Mouse (Mus musculus) spleen, postnatal 4 days (tissue): ENCODE data around the gene Cbx2.
A peak's percentile ranks its signal among the peaks of the same experiment; 100 is the strongest.

Experiments
- DNase-seq, 2 experiments: peaks; one replicate each; pipeline ENCODE4 v3.0.0; 2022; ENCODE audit warnings: low spot score in 2 of 2

Cbx2 gene

DNA sequence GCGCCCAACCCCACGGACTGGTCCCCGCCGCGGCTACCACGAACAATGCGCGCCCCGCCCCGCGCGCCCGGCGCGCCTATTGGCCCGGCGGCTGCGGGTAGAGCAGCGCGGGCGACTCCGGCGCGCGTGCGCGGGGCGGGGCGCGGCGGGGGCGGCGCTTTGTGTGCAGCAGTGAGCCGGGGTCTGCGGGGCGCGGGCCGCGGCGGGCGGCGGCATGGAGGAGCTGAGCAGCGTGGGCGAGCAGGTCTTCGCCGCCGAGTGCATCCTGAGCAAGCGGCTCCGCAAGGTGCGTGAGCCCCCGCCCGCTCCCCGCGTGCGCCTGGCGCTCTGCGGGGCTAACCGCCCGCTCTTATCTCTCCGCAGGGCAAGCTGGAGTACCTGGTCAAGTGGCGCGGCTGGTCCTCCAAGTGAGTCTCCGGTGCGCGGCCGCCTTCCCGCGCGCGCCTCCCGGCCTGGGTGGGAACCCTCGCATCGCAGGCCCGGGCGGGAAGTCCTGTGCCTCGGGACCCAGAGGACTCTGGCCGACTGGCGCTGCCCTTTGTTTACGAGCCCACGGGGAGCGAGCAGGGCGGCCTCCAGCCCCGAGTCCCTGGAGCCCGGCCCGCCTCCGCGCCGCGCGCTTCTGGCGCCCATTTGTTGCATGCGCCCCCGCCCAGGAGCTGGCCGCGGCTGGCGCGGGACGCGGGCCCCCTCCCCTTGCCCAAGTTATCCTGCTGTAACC lies at the start of gene Cbx2:
Gene Cbx2, plus strand, starts transcription at position 68 of the 721 bp plus-strand sequence.
- peak; percentile 64 to 86 for DNase-seq

DNA sequence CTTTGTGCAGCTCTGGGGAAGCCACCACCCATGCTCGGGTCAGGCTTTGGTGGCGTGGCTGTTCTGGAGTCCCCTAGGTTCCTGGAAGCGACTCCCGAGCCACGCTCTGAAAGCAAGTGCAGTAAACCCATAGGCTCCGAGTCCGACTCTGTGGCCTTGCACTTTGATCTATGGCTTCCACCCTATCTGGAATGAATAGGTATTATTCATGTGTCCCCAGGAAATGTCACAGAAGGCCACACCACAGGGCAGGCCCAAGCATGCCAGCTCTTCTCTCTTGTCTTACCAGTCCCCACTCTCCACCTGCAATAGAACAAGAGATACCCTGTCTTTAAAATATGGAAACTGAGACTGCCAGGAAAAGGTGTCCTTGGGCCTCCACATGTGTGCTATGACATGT lies 48.4 kb upstream of the Cbx2 start:
- no peak for DNase-seq

DNA sequence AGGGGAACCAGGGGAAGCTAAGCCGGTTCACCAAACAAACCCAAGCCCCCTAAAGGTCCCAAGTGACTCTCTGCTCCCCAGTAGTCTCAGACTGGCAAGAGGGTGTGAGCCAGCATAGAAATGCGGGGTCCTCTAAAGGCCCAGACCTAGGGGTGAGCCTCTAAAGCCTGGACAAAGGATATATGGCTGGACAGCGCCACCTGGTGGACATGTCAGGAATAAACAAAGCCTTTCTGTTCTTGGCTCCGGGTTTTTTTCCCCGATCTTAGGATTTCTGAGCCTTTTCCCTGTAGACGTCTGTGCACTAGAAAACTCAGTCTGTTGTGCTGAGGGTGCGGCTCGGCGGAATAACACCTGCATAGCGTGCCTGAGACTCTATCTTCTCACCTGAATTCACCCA lies 47.3 kb upstream of the Cbx2 start:
- peak; percentile 34 to 80 for DNase-seq

DNA sequence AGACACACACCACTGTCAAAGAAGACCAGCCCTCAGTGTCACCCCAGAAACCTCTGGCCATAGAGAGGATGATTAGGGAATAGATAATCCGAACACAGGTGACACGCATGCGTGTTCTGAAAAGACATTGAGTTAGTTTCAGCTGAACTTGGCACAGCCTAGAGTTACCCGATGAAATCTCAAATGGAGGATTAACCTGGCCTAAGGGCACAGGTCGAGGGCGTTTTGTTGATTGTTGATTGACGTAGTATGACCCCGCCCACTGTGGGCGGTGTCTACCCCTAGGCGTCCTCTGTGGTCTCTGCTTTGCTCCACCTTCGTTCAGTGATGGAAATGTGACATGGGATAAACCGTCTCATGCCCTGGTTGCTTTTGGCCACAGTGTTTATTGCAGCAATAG lies 46.8 kb upstream of the Cbx2 start:
- DNase-seq = no peak

DNA sequence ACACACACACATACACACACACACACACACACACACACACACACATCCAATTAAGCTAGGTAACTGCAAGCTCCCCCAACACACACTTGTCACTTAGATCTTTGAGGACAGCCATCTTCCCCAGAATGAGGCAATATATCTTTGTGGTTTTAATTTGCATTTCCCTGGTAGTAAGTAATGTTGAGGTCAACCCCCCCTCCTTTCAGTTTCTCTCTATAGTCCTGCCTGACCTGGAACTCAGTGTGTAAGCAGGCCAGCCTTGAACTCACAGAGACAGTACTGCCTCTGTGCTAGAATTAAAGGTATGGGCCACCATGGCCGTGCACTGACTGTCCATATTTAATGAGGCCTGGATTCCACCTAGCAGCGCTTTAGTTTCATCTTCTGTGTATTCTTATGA lies 42.4 kb upstream of the Cbx2 start:
- no peak for DNase-seq

DNA sequence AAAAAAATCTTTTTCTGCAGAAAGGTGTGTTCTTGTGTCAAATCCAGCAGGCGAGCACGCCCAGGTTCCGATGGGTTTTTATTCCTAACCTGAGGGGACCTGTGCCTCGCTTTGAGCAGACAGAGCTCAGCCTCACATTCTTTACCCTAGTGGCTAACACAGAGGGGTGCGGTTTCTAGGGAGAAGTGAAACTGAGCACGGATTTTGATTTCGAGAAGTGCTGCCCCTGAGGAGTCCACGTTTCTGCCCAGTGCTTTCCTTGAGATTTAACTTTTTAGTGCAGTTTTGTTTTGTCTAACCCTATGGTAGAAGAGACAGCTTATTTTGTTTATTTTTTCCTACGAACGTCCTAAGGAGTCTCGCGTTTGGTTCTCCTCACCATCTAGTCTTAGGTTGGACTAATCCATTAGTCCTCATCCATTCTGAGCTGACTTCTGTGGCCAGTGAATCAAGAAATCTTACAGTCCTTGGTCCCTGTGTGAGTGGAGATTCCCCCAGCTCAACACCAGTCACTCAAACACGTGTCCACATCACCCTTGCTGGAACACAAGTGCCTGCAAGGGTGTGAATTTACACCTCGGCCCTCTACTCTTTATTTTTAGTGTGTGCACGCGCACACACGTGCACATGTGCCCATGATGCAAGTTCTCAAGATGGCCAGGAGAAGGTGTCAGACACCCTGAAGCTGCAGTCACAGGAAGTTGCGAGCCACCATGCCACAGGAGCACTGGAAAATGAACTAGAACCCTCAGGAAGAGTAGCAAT lies 41.6 kb upstream of the Cbx2 start:
- peak in 1 of 2 experiments; percentile 27 for DNase-seq

DNA sequence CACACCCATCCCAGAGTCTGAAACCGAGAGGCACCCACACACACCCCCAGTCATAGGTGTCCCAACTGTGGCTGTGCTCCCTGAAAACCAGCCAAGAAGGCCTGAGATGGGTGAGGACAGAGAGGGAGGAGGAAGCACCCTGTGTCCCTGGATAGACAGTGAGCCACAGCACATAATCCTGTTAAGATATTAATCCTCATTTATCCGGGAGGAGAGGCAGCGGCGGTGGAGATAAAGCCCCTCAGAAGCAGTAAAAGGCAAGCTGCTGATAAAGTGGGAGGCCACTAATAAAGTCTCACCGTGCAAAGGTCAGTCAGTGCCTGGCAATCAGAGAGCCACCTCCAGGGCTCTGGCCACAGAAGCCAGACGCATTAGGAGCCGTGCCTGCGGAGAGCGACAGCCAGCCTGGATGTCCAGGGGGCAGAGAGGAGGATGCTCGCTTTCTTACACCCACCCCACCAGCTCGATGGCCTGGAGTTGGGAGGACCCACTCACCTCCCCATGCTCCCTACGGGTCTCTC lies 40.1 kb upstream of the Cbx2 start:
- no peak for DNase-seq

DNA sequence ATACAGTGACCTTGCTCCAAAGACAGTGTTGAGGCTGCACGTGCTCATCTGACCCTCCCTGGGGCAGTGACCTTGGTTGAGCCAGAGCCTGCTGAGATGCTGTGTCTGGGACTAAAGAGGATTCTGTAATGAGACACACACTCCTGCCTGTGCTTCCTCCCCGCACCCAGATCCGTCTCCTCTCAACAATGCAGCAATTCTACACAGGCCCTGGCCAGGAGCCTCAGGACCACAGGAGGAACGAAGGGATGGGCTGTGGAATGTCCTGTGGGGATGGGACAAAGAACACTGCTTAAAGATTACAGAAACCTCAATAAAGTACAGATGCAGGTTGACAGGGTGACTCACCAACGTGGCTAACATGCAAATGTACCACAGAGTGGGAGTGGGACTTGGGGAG lies 37.2 kb upstream of the Cbx2 start:
- no peak for DNase-seq

DNA sequence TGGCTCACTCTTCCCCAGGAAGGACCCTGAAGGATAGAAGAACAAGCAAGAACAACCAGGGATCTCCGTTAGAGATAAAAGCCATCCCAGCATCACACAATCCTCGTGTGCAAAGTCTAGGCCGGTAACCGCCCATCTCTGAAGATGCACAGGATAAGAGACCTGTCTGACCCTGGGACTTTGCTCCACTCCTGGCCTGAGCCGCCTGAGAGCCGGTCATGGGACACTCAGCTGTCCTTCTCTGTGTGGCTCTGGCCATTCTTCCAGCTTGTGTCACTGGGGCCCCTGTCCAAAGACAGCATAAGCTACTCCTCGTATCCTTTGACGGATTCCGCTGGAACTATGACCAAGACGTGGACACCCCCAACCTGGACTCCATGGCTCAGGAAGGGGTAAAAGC lies 34.8 kb upstream of the Cbx2 start, which contains the start of gene Enpp7:
Gene Enpp7, plus strand, starts transcription at position 190 of the 400 bp plus-strand sequence.
- no peak for DNase-seq

DNA sequence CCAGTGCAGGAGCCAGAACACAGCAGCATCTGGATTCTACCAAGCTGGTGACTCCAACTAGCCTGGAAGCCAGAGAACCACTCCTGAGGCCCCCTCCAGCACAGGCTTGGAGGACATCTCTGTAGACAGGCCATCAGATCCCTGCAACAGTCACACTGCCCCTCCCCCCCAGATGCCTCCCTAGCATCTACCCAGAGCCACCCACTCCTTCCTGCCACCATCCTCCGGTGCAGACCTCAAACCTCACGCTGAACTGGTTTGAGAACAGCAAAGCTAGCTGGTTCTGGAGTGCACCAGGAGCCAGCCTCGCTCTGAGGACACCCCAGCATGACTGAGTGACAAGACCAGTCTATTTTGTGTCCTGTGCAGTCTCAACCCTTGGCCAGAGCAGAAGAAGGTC lies 30.0 kb upstream of the Cbx2 start:
- DNase-seq = no peak

DNA sequence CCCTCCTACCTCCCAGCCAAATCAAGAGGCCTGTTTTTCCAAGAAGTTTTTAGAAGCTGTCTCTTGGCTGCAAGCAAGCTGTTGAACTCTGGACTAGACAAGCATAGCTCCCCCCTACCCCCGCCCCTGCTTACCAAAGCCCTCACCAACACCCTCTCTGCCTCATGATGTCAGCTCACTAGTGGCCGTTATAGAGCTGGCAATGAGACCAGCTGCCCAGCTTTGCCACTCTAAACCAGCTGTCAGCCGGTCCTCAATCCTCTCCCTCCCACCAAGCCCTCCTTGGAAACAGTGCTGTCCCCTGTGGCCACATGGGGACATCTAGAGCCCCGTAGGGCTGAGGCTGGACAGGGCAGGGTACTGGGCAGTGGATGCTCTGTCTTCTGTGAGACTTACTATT lies 27.3 kb upstream of the Cbx2 start:
- no peak for DNase-seq

DNA sequence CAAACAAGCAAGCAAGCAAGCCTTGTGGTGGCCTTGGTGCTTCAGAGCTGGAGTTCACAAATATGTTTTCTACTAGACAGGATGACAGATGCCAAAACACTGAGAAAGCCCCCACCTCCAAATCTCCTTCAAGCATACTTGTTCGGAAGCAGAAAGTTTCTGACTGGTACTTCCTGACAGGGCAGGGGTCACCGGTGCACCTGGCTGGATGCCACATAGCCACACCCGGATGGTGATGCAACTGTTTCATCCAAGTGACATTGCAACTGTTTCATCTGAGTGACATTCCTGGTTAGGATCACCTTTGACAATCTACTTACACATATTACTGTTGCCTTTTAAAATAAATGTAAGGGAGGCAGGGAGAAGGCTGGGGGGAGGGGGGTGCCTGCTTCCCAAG lies 25.6 kb upstream of the Cbx2 start:
- no peak for DNase-seq

DNA sequence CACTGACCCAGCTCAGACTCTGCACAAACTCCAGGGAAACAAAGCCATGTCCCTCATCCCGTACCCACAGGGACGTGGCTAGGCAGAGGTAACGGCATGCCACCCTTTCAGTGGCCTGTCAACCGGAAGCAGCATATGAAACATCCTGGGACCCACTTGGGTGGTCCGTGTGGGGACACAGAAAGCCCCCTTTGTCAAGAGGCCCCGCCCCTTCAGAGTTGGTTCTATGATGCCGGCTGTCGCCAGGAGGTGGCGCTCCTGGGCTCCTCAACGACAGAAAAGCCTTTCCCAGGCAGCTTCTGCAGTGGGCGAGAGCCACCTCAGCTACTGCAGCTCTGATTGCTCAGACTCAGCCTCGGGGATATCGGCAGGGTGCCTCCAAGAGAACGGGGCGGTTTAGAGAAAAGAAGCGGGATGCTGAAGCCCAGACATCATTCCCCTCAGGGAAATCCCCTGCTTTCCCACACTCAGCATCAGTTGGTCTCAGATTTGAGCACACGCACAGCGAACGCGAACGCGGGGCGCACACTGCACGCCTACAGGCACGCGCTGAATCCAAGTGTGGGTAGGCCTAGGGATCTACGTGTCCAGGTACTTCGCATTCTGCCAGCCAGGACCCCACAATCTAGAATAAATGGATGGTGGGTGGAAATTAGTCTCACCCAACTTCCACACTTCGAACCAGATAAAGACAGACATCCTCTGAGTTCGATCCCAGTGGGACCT lies 24.1 kb upstream of the Cbx2 start:
- peak; percentile 69 to 87 for DNase-seq

DNA sequence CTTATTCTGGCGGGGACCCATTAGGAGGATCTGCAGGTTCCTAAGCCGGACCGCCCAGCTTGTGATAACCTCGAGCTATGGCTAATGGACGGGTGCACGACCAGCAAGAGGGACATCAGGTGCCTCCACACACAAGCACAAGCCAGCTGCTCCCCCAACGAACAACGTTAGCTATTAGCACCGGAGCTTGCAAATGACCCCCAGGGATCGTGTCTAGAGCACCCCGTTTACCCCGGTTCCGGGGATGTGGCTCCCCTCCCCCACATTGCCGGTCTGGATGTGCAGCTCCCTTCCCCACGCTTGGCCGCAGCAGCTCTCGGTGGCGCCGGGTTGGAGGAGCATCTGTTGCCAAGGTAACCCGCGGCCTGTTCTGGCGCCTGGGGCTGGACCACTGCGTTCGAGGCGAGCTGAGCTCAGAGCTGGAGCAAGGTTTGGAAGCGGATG lies 23.4 kb upstream of the Cbx2 start:
- no peak for DNase-seq

DNA sequence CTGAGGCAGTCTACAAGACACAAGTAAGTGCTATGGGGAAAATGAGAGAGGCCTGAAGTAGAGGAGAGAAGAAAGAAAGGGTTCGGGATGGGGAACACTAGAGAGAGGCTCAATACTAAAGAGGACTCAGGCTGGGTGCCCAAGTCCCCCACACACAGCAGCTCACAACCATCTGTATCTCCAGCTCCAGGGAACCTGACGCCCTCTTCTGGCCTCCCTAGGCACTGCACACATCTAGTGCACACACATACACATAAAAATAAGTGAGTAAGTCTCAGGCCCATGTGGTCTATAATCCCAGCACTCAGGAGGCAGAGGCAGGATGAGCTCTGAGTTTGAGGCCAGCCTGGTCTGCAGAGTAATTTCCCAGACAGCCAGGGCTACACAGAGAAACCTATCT lies 21.9 kb upstream of the Cbx2 start:
- DNase-seq = no peak

DNA sequence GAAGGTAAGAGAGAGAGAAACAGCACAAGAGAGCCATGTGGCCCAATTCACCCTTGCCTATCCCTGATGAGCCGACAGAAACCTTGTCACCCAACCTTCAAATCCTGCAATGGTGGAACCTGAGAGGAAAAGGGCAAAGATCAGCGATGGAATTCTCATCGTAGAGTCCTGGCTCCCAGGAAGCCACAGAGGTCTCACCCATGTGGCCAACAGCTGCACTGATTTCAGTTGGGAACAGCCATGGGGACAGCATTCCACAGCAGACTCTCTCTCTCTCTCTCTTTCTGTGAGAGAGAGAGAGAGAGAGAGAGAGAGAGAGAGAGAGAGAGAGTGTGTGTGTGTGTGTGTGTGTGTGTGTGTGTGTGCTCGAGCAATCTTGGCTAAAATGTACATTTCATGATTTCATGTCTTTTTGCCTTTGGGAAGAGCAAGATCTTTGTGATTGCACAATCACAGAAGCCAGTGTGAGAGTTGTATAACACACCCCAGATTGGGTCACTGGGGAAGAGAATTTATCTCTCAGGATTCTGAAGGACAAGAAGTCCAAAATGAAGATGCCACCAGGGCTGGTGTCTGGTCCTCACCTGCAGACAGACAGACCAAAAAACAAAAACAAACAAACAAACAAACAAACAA lies 21.2 kb upstream of the Cbx2 start:
- no peak for DNase-seq

DNA sequence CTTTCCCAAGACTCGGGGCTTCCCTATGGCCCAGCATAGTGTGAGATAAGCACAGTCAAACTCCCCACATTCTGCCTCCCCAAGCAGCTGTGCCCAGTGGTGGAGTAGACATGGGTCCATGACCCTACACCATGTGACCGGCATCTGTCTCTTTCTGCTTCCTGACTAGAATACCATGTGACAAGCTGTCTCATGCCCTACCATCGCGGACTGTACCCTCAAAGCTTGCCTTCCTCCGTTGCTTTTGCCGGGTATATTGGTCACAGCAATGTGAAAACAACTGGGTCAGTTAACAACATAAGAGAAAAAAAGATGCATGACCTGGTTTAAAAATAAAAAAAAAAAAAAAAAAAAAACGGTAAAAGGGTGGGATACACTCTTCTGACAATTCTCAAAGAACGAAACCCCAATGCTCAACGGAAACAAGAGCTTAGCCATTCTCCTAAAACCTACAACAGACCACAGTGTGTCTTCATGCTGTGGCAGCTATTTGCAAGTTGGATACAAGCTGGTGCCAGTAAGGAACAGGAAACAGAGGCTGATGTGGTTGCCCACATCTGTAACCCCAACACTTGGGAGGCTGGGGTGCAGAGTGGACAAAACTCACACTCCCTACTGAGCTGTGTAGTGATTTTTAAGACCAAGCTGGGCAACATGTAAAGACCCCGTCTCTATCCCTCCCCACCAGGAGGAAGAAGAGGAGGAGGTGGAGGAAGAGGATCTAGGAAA lies 17.1 kb upstream of the Cbx2 start:
- DNase-seq = no peak

DNA sequence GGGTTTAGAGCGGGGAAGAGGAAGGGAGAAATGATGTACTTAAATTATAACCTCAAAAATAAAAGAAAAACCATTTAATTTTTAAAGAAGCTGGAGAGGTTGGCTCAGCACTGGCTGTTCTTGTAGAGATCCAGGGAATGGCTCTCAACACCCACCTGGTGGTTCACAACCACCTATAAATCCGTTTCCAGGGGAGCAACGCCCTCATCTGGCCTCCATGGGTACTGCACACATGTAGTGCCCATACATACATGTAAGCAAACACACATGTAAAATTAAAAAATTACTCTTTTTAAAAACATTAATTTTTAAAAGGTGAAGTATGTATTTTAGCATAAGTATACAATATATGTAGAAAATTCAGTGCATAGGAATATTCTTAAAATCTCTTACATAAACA lies 16.3 kb upstream of the Cbx2 start:
- no peak for DNase-seq

DNA sequence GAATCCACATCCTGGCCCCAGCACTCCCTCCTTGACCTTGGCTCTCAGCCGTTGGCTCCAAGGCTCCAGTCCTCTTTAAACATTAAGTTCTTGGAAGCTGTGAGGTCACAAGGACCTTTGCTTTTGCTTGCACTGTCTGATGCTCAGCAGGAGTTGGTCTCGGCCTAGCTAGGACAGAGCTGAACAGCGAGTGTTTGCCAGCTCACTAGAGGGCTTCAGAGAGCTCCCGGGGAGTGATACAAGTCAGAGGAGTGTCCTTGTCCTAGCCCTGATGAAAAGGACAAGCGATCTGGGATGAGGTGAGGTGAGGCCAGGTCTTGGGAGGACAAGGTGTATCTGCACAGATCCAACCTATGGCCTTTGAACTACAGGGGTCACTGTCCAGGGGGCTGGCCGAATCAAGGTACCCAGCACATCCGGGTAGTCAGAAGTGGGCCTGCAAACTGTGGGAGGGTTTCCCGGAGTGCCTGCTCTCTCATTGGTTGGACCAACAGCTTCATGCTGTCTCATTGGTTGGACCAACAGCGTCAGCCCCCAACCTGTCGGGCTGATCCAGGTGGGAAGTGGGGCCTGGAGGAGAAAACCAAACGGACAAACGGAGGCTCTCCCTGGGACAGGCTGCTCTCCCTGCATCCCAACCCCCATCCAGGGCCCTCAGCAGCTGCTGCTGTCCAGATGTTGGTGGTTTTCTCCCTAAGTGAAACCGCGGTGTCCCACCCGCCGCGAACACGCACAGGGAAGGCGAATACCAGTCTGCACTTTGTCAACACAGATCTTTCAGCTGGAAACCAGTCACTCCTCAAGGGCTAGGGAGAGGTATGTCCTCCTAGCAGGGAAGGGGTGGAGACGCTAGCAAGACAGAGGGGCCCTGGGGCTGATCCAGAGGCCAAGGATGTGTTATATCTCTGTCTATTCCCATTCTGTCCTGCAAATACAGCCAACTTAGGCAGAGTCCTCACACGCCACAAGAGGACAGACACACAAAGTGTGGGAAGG lies 15.0 kb upstream of the Cbx2 start:
- DNase-seq = no peak

DNA sequence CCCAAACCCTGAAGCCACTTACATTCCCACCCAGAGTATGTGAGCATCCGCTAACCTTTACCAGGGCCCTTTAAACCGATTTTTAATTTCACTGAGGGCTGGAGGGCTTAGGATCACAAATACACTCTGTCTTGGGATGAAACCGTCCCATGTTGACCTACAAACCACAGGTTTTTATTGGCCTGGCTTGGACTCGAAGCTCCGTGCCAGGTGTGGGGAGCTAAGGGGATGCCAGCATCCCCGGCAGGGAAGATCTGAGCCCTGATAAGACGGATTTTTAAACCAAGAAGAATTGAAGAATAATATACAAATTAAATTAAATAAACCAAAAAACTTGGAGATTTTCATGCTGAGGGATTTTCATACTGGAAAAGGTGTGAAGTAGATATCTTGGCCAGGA lies 8.3 kb upstream of the Cbx2 start:
- no peak for DNase-seq
